Mouse (Mus musculus) olfactory bulb, adult 2 months (tissue): ENCODE results near the gene Commd6. TPM values are rescaled to one million over a fixed set of nuclear protein-coding genes. Genes with fewer than 3 reads are reported as not detected.
A peak's percentile ranks its signal among the peaks of the same experiment; 100 is the strongest.

Experiments used
- H3K27ac ChIP-seq: fragments of 200-500 bp; 2 replicates; pipeline ENCODE4 v1.5.1; 2012; ENCODE audit warnings: low read depth, low read length; ENCODE audit not compliant: insufficient read depth
- H3K4me1 ChIP-seq: fragments of 200-500 bp; 2 replicates; pipeline ENCODE4 v1.6.1; 2012; ENCODE audit warnings: low read length; ENCODE audit not compliant: control insufficient read depth, insufficient read depth
- H3K4me3 ChIP-seq: fragments of 200-500 bp; 2 replicates; pipeline ENCODE4 v1.5.1; 2012; ENCODE audit warnings: mild to moderate bottlenecking, low read depth, low read length, moderate library complexity; ENCODE audit not compliant: insufficient read depth
- CTCF ChIP-seq: fragments of 200-500 bp; IDR thresholded peaks from 2 replicates; pipeline ENCODE4 v1.5.1; 2012; ENCODE audit warnings: low read depth, mild to moderate bottlenecking, low read length, moderate library complexity; ENCODE audit not compliant: insufficient read depth
- POLR2A ChIP-seq: fragments of 200-500 bp; IDR thresholded peaks from 2 replicates; pipeline ENCODE4 v1.6.1; 2012; ENCODE audit warnings: mild to moderate bottlenecking, low read depth, low read length, moderate library complexity; ENCODE audit not compliant: insufficient read depth
- WGBS: fragments of 180-500 bp; shearing (Covaris S2); methylation state at CpG from one replicate; pipeline ENCODE4 v1.1.7; 2018; 5-methylcytosine and 5-hydroxymethylcytosine counted together
- polyA plus RNA-seq: library from polyadenylated mRNA; stranded (reverse); fragments of >200 nt; gene quantifications from 2 replicates; pipeline ENCODE4 v1.2.4, GENCODE M21; 2012; ENCODE audit warnings: low replicate concordance; ENCODE audit not compliant: missing spikeins, insufficient read depth, insufficient read length

Commd6 gene
- polyA plus RNA-seq, 1 experiment: not detected

- Histone ChIP-seq H3K27ac (no peak overlapping the region), H3K4me3 (peak overlapping the region; percentile 76), H3K4me1 (0 out of 2 replicates have a peak, but pooled peaks cover 2% of the 10 kb centered on the region)
- WGBS: 1% methylated on average over 10 of the region's 10 CpGs
- TF ChIP-seq POLR2A (no peak), CTCF (no peak)
These were observed 14.0 kb upstream of the Commd6 start for GRCm38 (mm10) chr14:101654526-101654909.

- TF ChIP-seq POLR2A (peak; percentile 68), CTCF (peak; percentile 86)
- WGBS: under 1% methylated on average over 81 of the region's 81 CpGs
- Histone ChIP-seq H3K4me3 (peak within 1 kb of the TSS; percentile 76), H3K27ac (peak within 1 kb of the TSS; percentile 97), H3K4me1 (0 out of 2 replicates have a peak, but pooled peaks cover 2% of the 10 kb centered on the region)
These were observed 13.4 kb upstream of the Commd6 start, which contains the start of gene Uchl3 for GRCm38 (mm10) chr14:101653581-101654525. TSS of gene Uchl3 (plus strand) at chr14:101653967.

- no peak overlapping the region for H3K27ac ChIP-seq
- TF ChIP-seq POLR2A (no peak), CTCF (no peak)
- 89% methylated on average over 6 of the region's 6 CpGs for WGBS
- H3K4me3 ChIP-seq: no peak overlapping the region
- H3K4me1 ChIP-seq: 0 out of 2 replicates have a peak, but pooled peaks cover 2% of the 10 kb centered on the region
These were observed 12.1 kb upstream of the Commd6 start for GRCm38 (mm10) chr14:101652571-101652970.

- 0 out of 2 replicates have a peak, but pooled peaks cover 2% of the 10 kb centered on the region for H3K4me1 ChIP-seq
- no peak for TF ChIP-seq CTCF
- TF ChIP-seq POLR2A: no peak
- WGBS: 88% methylated on average over 4 of the region's 4 CpGs
- H3K27ac ChIP-seq: no peak overlapping the region
- no peak overlapping the region for H3K4me3 ChIP-seq
These were observed 10.1 kb upstream of the Commd6 start for GRCm38 (mm10) chr14:101650551-101650950.

- H3K27ac ChIP-seq: no peak overlapping the region
- no peak overlapping the region for H3K4me3 ChIP-seq
- no peaks in the 10 kb centered on the region for H3K4me1 ChIP-seq
- WGBS: 97% methylated on average over 1 of the region's 1 CpGs
- no peak for TF ChIP-seq POLR2A
- no peak for TF ChIP-seq CTCF
These were observed 4.5 kb upstream of the Commd6 start for GRCm38 (mm10) chr14:101644948-101645347.

- H3K27ac ChIP-seq: no peak overlapping the region
- no peaks in the 10 kb centered on the region for H3K4me1 ChIP-seq
- H3K4me3 ChIP-seq: no peak overlapping the region
- TF ChIP-seq POLR2A: no peak
- no peak for TF ChIP-seq CTCF
- WGBS: 93% methylated on average over 6 of the region's 6 CpGs
These were observed 3.1 kb downstream of the Commd6 start for GRCm38 (mm10) chr14:101637381-101637780.

- no peaks in the 10 kb centered on the region for H3K4me1 ChIP-seq
- TF ChIP-seq POLR2A (no peak), CTCF (no peak)
- 100% methylated on average over 1 of the region's 1 CpGs for WGBS
- no peak overlapping the region for H3K27ac ChIP-seq
- no peak overlapping the region for H3K4me3 ChIP-seq
These were observed 4.7 kb downstream of the Commd6 start for GRCm38 (mm10) chr14:101635765-101636164.

GRCm38 (mm10) chr14:101630548-101630947 is 9.9 kb downstream of the Commd6 start:
- WGBS: 93% methylated on average over 2 of the region's 2 CpGs
- H3K4me3 ChIP-seq: no peak overlapping the region
- TF ChIP-seq CTCF: no peak
- TF ChIP-seq POLR2A: no peak
- no peak overlapping the region for H3K27ac ChIP-seq
- no peaks in the 10 kb centered on the region for H3K4me1 ChIP-seq

GRCm38 (mm10) chr14:101617680-101618079 is 22.8 kb downstream of the Commd6 start:
- WGBS: 95% methylated on average over 5 of the region's 5 CpGs
- Histone ChIP-seq H3K4me1 (no peaks in the 10 kb centered on the region), H3K4me3 (no peak overlapping the region), H3K27ac (no peak overlapping the region)
- no peak for TF ChIP-seq POLR2A
- TF ChIP-seq CTCF: 0 out of 2 replicates have a peak, but pooled peaks have one; percentile 8
